Mouse (Mus musculus) forebrain, embryonic 15.5 days (tissue): ENCODE data around the gene Dclre1a. TPM values are rescaled to one million over a fixed set of nuclear protein-coding genes. Genes with fewer than 3 reads are reported as not detected.
A peak's percentile ranks its signal among the peaks of the same experiment; 100 is the strongest.

Experiments
- ATAC-seq: fragments of 200-750 bp; cut with Nextera tagmentation; replicated peaks from 2 replicates; pipeline ENCODE4 v1.8.0; 2017; ENCODE audit warnings: mild to moderate bottlenecking, moderate TSS enrichment, moderate library complexity
- H3K27ac ChIP-seq: fragments of 300-500 bp; sonication (generic); replicated peaks from 2 replicates; pipeline ENCODE4 v1.5.1; 2015; ENCODE audit warnings: mild to moderate bottlenecking, inconsistent platforms
- H3K27me3 ChIP-seq: fragments of 300-500 bp; sonication (generic); 2 replicates; pipeline ENCODE4 v1.6.1; 2015; ENCODE audit warnings: inconsistent platforms
- H3K36me3 ChIP-seq: fragments of 300-500 bp; sonication (generic); 2 replicates; pipeline ENCODE4 v1.6.1; 2015; ENCODE audit warnings: mild to moderate bottlenecking, inconsistent platforms
- H3K4me1 ChIP-seq: fragments of 300-500 bp; sonication (generic); 2 replicates; pipeline ENCODE4 v1.6.1; 2015; ENCODE audit warnings: inconsistent platforms
- H3K4me2 ChIP-seq: fragments of 300-500 bp; sonication (generic); replicated peaks from 2 replicates; pipeline ENCODE4 v1.6.1; 2015; ENCODE audit warnings: mild to moderate bottlenecking, inconsistent platforms
- H3K4me3 ChIP-seq: fragments of 300-500 bp; sonication (generic); 2 replicates; pipeline ENCODE4 v1.5.1; 2015; ENCODE audit warnings: mild to moderate bottlenecking, inconsistent platforms
- H3K9ac ChIP-seq: fragments of 300-500 bp; sonication (generic); replicated peaks from 2 replicates; pipeline ENCODE4 v1.6.1; 2015; ENCODE audit warnings: mild to moderate bottlenecking, inconsistent platforms
- H3K9me3 ChIP-seq: fragments of 300-500 bp; sonication (generic); 2 replicates; pipeline ENCODE4 v1.6.1; 2016; ENCODE audit warnings: inconsistent platforms
- WGBS: fragments of 180-500 bp; shearing (Covaris S2); methylation state at CpG from one replicate; pipeline ENCODE4 v1.1.7; 2015; ENCODE audit warnings: mixed read lengths; 5-methylcytosine and 5-hydroxymethylcytosine counted together
- polyA plus RNA-seq: library from polyadenylated mRNA; unstranded; fragments of >200 nt; fragmentation: Nextera tagmentation; extraction: Ambion mirVana; gene quantifications from 2 replicates; pipeline ENCODE4 v1.2.1, GENCODE M21; 2015

The Dclre1a gene
- 12.3 and 12.7 TPM in 2 replicates for polyA plus RNA-seq

DNA sequence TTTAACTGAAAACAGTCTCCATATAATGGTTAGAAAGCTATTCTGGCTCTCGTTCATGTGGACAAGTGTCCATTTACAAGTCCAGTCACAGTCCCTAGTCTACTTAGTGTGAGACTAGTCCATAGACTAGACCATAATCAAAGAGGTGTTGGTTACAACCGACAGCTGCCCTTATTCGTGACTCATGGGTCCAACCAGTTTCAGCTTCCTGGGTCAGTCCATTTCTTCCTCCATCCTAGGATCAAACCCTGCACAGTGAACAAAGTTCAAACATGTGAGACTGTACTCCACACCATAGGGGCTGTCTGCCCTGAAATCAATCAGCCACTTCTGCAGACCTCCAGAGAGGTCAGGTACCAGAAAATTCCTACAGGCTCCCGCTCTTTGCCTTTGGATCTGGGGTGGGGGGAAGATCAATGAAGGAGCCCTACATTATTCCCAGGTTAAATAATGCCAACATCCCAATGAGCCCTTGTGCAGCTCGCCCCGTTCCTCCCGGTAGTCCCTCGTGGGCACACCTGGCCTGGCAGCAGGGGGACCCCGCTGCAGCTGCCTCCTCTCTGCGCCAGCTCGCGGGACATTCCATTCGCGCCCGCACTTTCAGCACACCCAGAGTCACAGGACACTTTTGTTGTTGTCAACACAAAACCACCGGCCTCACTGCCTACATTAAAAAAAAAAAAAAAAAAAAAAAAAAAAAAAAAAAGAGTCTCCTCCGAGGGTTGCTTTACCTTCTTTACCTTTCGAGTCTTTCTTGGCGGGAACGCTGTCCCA, at the start of gene Dclre1a:
TSS of gene Dclre1a (minus strand) at position 767 of the 774 bp plus-strand sequence.
- H3K9ac ChIP-seq: peak within 1 kb of the TSS; percentile 83
- 11% methylated on average over 20 of the region's 20 CpGs for WGBS
- peak within 1 kb of the TSS; percentile 71 for H3K4me3 ChIP-seq
- peak; percentile 79 for ATAC-seq
- peaks cover 26% of the 10 kb centered on the region for H3K4me1 ChIP-seq
- H3K4me2 ChIP-seq: peak within 1 kb of the TSS; percentile 90
- no peaks in the 10 kb centered on the region for H3K27me3 ChIP-seq
- peaks cover 13% of the 10 kb centered on the region for H3K36me3 ChIP-seq
- H3K27ac ChIP-seq: peak within 1 kb of the TSS; percentile 89
- no peaks in the 10 kb centered on the region for H3K9me3 ChIP-seq

DNA sequence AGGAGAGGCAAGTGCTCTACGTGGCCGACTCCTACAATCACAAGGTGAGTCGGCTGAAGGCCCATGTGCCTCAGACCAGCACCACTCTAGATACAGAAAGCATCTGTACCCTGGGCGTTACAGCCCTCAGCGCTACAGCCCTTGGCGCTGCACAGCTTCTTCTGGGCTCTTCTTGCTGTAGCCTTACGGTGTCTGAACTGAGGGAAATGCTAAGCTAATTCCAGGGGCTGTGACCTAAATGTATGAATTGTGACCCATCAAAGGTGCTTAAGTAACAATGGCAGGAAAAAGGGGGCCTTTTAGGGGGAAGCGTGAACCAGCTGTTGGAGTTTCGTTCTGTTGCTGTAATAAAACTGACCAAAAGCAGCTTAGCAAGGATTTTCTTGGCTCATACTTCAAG, 44.5 kb upstream of the Dclre1a start:
- peaks cover 59% of the 10 kb centered on the region for H3K36me3 ChIP-seq
- WGBS: 88% methylated on average over 9 of the region's 9 CpGs

DNA sequence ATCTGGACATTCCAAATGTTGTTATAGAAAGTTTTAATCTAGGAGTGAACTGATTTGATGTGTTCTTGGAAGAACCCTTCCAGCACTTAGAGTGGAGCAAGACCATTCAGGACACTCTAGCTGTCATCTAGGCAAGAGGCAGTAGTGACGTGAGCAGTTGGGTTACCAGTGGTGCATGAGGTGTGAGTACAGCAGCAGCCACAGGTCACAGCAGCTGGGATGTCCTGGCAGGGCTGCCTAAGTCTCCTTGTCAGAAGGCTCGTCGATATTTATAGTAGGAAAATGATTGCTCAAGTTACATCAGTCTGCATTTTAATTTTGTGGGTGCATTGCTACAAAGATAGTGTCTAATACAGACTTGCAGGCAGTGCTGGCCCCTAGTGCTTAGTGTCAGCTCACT, 42.2 kb upstream of the Dclre1a start:
- Histone ChIP-seq H3K36me3 (peaks cover 44% of the 10 kb centered on the region), H3K27me3 (no peaks in the 10 kb centered on the region), H3K9me3 (no peaks in the 10 kb centered on the region), H3K4me3 (no peak overlapping the region), H3K4me1 (peaks cover 4% of the 10 kb centered on the region), H3K27ac (no peak overlapping the region), H3K9ac (no peak overlapping the region), H3K4me2 (no peak overlapping the region)
- WGBS: 91% methylated on average over 3 of the region's 3 CpGs
- ATAC-seq: no peak

More for the DNA sequence above, 44.5 kb upstream of the Dclre1a start:
- peaks cover 4% of the 10 kb centered on the region for H3K4me1 ChIP-seq
- H3K27ac ChIP-seq: no peak overlapping the region
- H3K9me3 ChIP-seq: no peaks in the 10 kb centered on the region
- H3K4me2 ChIP-seq: no peak overlapping the region
- H3K27me3 ChIP-seq: no peaks in the 10 kb centered on the region
- no peak overlapping the region for H3K9ac ChIP-seq
- H3K4me3 ChIP-seq: no peak overlapping the region
- ATAC-seq: no peak

DNA sequence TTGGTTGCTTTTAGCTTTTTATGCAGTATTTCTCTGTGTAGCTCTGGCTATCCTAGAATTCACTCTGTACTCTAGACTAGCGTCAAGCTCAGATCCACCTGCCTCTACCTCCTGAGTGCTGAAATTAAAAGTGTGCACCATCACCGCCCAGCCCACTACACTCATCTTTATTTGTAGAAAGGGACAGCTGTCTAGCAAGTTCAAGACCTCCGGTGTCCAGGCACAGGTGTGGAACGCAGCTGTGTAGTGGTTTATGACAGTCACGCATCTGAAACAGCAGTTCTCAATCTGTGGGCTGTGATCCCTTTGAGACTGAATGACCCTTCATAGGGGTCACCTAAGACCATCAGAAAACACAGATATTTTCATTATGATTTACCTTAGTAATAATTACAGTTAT, 41.4 kb upstream of the Dclre1a start:
- Histone ChIP-seq H3K4me3 (no peak overlapping the region), H3K36me3 (peaks cover 36% of the 10 kb centered on the region), H3K9ac (no peak overlapping the region), H3K4me2 (no peak overlapping the region), H3K4me1 (peaks cover 4% of the 10 kb centered on the region), H3K9me3 (no peaks in the 10 kb centered on the region), H3K27ac (no peak overlapping the region), H3K27me3 (no peaks in the 10 kb centered on the region)
- ATAC-seq: no peak
- WGBS: 99% methylated on average over 5 of the region's 5 CpGs

DNA sequence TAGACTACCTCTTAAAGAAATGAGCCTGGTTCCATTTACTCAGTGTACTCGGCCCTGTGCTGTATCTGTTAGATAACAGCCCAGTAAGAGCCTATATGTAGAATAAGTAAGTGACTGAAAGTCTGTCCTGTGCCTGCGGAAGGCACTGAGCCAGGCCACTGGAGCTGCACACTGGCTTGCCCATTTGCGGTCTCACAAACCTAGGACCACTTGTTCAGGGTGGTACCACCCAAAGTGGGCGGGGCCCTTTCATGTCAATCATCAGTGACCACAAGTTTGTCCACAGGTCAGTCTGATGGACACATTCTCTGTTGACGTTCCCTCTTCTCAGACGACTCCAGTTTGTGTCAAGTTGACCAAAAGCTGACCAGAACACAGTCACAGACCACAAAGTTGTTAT, 41.0 kb upstream of the Dclre1a start:
- ATAC-seq: no peak
- WGBS: 96% methylated on average over 6 of the region's 6 CpGs
- H3K4me1 ChIP-seq: peaks cover 4% of the 10 kb centered on the region
- H3K36me3 ChIP-seq: peaks cover 35% of the 10 kb centered on the region
- no peak overlapping the region for H3K27ac ChIP-seq
- no peaks in the 10 kb centered on the region for H3K9me3 ChIP-seq
- H3K4me3 ChIP-seq: no peak overlapping the region
- no peak overlapping the region for H3K4me2 ChIP-seq
- no peak overlapping the region for H3K9ac ChIP-seq
- H3K27me3 ChIP-seq: no peaks in the 10 kb centered on the region

DNA sequence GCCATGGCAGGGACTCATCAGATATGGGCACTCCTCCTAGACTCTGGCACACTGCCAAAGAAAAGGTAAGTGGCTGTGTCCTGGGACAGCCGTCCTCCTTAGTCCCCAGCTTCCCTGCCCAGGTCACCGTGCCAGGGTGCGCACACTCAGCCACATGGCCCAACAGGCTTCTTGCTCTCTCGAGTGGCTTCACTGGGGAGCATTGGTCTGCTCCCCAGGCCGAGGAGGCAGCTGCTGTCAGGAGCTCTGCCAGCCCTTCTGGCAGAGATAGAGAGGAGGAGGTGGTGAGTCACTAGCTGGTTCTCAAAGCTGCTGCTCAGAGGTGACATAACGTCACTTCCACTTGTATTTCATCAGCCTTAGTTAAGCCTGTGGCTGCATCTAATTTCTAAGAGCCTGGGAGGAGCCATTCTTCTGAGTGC, 40.2 kb upstream of the Dclre1a start:
- Histone ChIP-seq H3K4me1 (peaks cover 4% of the 10 kb centered on the region), H3K9ac (no peak overlapping the region), H3K9me3 (no peaks in the 10 kb centered on the region), H3K4me2 (no peak overlapping the region), H3K36me3 (peaks cover 31% of the 10 kb centered on the region), H3K4me3 (no peak overlapping the region), H3K27ac (no peak overlapping the region), H3K27me3 (no peaks in the 10 kb centered on the region)
- WGBS: 58% methylated on average over 6 of the region's 6 CpGs
- no peak; the same call in 1 of the 2 replicates for ATAC-seq

DNA sequence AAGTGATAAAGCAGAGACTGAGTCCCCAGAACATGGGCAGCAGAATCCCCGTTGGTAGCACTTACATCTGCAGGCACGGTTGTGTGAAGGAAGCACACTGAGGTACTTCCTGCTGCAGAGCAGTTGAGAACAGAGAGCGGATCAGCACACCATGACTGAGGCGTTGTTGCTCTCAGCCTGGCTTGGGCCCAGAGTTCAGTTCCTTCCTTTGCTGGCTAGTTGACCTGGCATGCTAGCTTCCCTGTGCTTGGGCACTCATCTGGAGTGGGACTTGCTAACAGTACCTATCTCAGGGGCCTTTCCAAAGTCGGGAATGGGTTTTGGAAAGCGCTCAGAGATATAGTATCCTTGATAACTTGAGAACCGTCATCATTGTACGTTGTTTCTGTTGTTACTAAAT, 38.3 kb upstream of the Dclre1a start:
- 89% methylated on average over 8 of the region's 8 CpGs for WGBS

DNA sequence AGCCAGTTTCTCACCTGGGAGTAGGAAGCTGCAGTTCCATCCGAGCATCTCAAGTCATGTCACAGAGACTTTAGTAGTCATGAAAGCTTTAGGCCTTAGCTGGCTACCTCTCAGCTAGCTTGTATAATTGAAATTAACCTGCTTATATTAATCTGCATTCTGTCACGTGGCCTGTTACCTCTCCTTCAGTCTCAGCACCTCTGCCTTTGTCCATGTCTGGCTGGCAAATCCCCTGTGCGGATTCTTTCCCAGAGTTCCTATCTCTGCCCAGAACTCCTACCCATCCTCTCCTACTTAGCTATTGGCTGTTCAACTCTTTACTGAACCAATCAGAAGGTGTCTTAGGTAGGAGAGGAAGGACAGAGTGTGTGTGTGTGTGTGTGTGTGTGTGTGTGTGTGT, 36.3 kb upstream of the Dclre1a start:
- no peak overlapping the region for H3K27ac ChIP-seq
- H3K9me3 ChIP-seq: no peaks in the 10 kb centered on the region
- H3K36me3 ChIP-seq: peaks cover 11% of the 10 kb centered on the region
- WGBS: 84% methylated on average over 3 of the region's 3 CpGs
- H3K27me3 ChIP-seq: no peaks in the 10 kb centered on the region
- no peak for ATAC-seq
- no peak overlapping the region for H3K4me3 ChIP-seq
- no peak overlapping the region for H3K9ac ChIP-seq
- H3K4me1 ChIP-seq: peaks cover 4% of the 10 kb centered on the region
- H3K4me2 ChIP-seq: no peak overlapping the region

More for the DNA sequence above, 38.3 kb upstream of the Dclre1a start:
- H3K27me3 ChIP-seq: no peaks in the 10 kb centered on the region
- ATAC-seq: no peak
- H3K36me3 ChIP-seq: peaks cover 20% of the 10 kb centered on the region
- no peak overlapping the region for H3K27ac ChIP-seq
- no peak overlapping the region for H3K4me2 ChIP-seq
- H3K4me1 ChIP-seq: peaks cover 4% of the 10 kb centered on the region
- H3K9ac ChIP-seq: no peak overlapping the region
- no peak overlapping the region for H3K4me3 ChIP-seq
- no peaks in the 10 kb centered on the region for H3K9me3 ChIP-seq

DNA sequence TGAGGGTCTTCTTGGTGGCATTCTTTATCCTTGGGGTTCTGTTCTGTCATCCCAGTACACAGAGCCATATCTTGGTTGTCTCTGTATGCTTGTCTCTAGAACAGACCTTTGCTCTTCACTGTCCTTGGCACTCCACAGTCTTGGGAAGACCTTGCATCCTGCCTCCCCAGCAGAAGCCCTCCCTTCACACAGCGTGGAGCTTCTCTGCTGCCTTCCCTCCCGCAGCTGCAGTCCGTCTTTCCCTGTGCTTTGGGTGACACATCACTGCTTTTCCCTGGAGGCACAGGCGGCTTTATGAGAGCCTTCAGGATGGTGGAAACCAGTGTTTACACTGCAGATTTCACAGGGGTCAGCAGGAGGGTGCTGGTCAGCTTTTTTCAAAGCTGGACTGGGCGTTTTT, 35.8 kb upstream of the Dclre1a start:
- H3K9ac ChIP-seq: no peak overlapping the region

DNA sequence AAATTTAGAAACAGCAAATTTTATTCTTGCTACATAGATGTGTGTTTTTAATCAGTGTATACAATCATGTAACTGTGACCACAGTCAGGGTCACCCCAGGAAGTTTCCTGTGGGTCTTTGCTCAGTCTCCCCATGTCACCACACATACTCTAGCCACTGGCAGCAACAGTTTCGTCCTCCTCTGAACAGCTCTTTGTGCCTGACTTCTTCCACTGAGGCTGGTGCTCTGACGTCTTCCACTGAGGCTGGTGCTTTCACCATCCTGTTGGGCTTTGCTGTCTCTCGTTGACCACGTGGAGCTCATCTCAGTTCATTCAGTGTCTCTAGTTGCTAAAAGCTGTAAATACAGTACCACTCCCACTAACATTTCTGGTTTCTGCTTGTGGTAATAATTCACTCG, 34.0 kb upstream of the Dclre1a start:
- WGBS: 92% methylated on average over 5 of the region's 5 CpGs
- Histone ChIP-seq H3K4me2 (no peak overlapping the region), H3K36me3 (peaks cover 4% of the 10 kb centered on the region; the same call in 1 of the 2 replicates), H3K27ac (no peak overlapping the region), H3K4me3 (no peak overlapping the region), H3K4me1 (no peaks in the 10 kb centered on the region), H3K9me3 (no peaks in the 10 kb centered on the region), H3K27me3 (no peaks in the 10 kb centered on the region), H3K9ac (no peak overlapping the region)
- no peak for ATAC-seq

More for the DNA sequence above, 35.8 kb upstream of the Dclre1a start:
- Histone ChIP-seq H3K9me3 (no peaks in the 10 kb centered on the region), H3K4me3 (no peak overlapping the region), H3K36me3 (peaks cover 8% of the 10 kb centered on the region), H3K27ac (no peak overlapping the region), H3K4me2 (no peak overlapping the region), H3K4me1 (peaks cover 4% of the 10 kb centered on the region), H3K27me3 (no peaks in the 10 kb centered on the region)
- ATAC-seq: no peak
- WGBS: 86% methylated on average over 5 of the region's 5 CpGs

DNA sequence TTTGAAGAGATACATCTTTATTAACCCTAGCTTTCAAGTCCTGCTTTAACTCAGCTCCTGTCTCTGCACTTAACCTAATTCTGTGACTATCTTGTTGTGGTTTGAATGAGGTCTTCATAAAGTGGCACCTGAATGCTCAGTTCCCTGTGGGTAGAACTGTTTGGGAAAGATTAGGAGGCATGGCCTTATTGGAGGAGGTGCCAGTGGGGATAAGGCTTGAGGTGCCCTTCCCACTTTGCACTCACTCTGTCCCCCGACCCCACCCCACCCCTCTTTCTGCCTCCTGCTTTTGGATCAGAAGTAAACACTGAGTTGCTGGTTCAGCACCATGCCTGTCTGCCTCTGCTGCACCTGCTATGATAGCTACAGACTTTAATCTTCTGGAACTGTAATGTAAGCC, 29.8 kb upstream of the Dclre1a start:
- Histone ChIP-seq H3K27me3 (no peaks in the 10 kb centered on the region), H3K27ac (no peak overlapping the region), H3K4me1 (no peaks in the 10 kb centered on the region), H3K36me3 (peaks cover 10% of the 10 kb centered on the region; the same call in 1 of the 2 replicates), H3K9me3 (no peaks in the 10 kb centered on the region), H3K4me2 (no peak overlapping the region), H3K4me3 (no peak overlapping the region), H3K9ac (no peak overlapping the region)
- 96% methylated on average over 1 of the region's 1 CpGs for WGBS
- ATAC-seq: no peak

DNA sequence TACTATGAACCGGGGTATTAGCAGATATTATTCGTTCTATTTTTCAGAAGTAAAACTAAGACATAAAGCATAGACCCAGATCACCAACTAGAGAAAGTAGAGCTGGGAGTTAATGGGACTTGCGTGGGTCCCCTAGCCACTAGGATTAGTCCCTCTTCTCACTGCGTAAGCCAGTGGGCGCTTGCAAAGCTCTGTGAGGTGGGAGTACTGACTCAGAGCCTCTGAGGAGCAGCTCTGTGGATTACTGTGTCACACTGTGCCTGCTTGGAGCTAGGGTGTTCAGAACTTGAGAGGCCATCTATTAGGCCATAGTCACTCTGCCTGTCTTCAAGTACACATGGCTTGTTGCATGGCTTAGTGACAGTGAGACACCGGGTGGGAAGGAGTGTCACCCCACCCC, 25.2 kb upstream of the Dclre1a start:
- Histone ChIP-seq H3K9me3 (no peaks in the 10 kb centered on the region), H3K4me2 (no peak overlapping the region), H3K27ac (no peak overlapping the region), H3K36me3 (peaks cover 18% of the 10 kb centered on the region; the same call in 1 of the 2 replicates), H3K27me3 (no peaks in the 10 kb centered on the region), H3K4me1 (peaks cover 5% of the 10 kb centered on the region), H3K4me3 (no peak overlapping the region), H3K9ac (no peak overlapping the region)
- WGBS: 92% methylated on average over 6 of the region's 6 CpGs
- ATAC-seq: no peak

DNA sequence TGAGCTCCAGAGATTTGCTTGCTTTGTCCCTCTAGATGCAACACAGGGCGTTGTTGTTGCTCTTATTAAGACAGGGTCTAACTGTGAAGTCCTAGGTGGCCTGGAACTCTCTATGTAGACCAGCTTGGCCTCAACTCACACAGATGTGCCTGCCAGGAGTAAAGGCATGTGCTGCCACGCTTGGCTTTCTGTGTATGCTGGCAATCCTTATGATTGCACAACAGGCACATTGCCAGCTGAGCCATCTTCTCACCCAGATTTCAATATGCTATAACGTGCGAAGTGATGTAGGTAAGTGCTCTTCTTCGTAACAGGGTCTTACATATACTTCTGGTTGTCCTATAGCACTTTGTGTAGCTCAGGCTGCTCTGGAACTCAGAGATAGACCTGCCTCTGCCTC, 23.9 kb upstream of the Dclre1a start:
- Histone ChIP-seq H3K4me2 (no peak overlapping the region), H3K27me3 (no peaks in the 10 kb centered on the region), H3K9me3 (no peaks in the 10 kb centered on the region), H3K27ac (no peak overlapping the region), H3K9ac (no peak overlapping the region), H3K36me3 (peaks cover 13% of the 10 kb centered on the region; the same call in 1 of the 2 replicates), H3K4me3 (no peak overlapping the region), H3K4me1 (peaks cover 5% of the 10 kb centered on the region)
- no peak for ATAC-seq
- whole genome bisulfite sequencing: 75% methylated on average over 5 of the region's 5 CpGs
